Mouse (Mus musculus): ENCODE measurements at regions not wholly inside any gene's neighbourhood (a gene's known extent, or its start where the extent isn't known, plus 50 kb on each side); places are given as distances from the start of the nearest gene placed in this dataset.

DNA sequence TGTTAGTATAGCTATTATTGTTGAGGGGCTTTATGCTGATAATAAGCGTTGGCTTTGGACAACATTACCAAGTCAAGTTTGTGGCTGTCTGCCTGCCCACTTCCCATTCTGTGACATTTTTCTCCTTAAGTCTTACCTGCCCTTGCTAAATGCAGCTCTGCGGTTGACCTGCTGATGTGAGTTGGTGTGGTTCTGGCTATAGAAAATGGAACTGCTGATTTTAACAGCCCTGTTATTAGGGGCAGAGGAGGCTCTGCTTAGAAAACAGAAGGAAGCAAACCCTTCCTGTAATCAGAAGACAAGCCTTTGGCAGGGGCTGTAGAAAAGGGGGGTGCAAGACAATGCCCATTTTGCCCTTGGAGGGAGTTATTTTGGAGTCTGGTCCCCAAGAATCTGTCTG, 594.6 kb upstream of the Fam160b2 start:
- H3K4me2 ChIP-seq (replicated peaks; ENCODE audit: low read depth, low read length), result no peak overlapping the region
- H3K4me3 ChIP-seq (ENCODE audit: low read depth, low read length), result no peak overlapping the region
- 85% methylated on average over 2 of the region's 2 CpGs for WGBS
- TF ChIP-seq EP300 (IDR thresholded peaks at IDR 0.05) (no peak), CTCF (IDR thresholded peaks at IDR 0.05) (no peak)
- no peak for ATAC-seq
- no peak overlapping the region for H3K27ac ChIP-seq (ENCODE audit: low read length)
- DNase-seq (ENCODE audit: low spot score), result no peak
- no peaks in the 10 kb centered on the region for H3K27me3 ChIP-seq (replicated peaks; ENCODE audit: insufficient read depth, low read length)
- no peak overlapping the region for H3K9ac ChIP-seq (replicated peaks; ENCODE audit: low read depth)
- H3K4me1 ChIP-seq (ENCODE audit: insufficient read depth, low read depth, low read length), result no peaks in the 10 kb centered on the region
- H3K36me3 ChIP-seq (ENCODE audit: insufficient read depth, low read length), result no peaks in the 10 kb centered on the region
- H3K9me3 ChIP-seq (ENCODE audit: low read length), result no peaks in the 10 kb centered on the region

- Histone ChIP-seq H3K4me1 (ENCODE audit: insufficient read depth, low read depth, low read length) (no peaks in the 10 kb centered on the region), H3K9ac (replicated peaks; ENCODE audit: low read depth) (no peak overlapping the region), H3K27me3 (replicated peaks; ENCODE audit: insufficient read depth, low read length) (no peaks in the 10 kb centered on the region), H3K4me2 (replicated peaks; ENCODE audit: low read depth, low read length) (no peak overlapping the region), H3K27ac (ENCODE audit: low read length) (no peak overlapping the region), H3K9me3 (ENCODE audit: low read length) (no peaks in the 10 kb centered on the region), H3K36me3 (ENCODE audit: insufficient read depth, low read length) (no peaks in the 10 kb centered on the region), H3K4me3 (ENCODE audit: low read depth, low read length) (no peak overlapping the region)
- DNase-seq (ENCODE audit: low spot score) (no peak), ATAC-seq (no peak)
- WGBS, result 78% methylated on average over 5 of the region's 5 CpGs
- TF ChIP-seq EP300 (IDR thresholded peaks at IDR 0.05) (no peak), CTCF (IDR thresholded peaks at IDR 0.05) (no peak)
Measured at GRCm38 (mm10) chr14:71192486-71192885, 592.9 kb upstream of the Fam160b2 start.

DNA sequence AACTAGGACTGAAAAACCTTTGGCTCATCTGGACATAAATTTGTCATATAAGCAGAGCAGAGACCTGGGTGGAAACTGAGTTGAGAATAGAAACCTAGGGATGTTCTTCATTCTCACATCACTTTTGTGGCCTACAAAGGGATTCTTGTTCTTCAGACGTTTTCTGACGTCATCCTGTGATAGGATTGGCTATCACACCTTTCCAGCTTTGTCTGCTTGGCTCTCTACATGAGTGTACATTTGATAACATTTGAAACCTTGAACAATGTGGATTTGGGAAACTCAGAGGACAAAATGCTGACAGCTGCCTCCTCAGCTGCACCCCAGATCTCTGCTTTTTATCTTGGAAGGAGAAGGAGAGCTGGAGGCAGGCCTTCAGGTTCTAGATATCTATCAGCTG, 589.7 kb upstream of the Fam160b2 start:
- no peaks in the 10 kb centered on the region for H3K9me3 ChIP-seq (ENCODE audit: low read length)
- no peaks in the 10 kb centered on the region for H3K4me1 ChIP-seq (ENCODE audit: insufficient read depth, low read depth, low read length)
- WGBS, result 49% methylated on average over 2 of the region's 2 CpGs
- no peaks in the 10 kb centered on the region for H3K27me3 ChIP-seq (replicated peaks; ENCODE audit: insufficient read depth, low read length)
- no peak overlapping the region for H3K4me3 ChIP-seq (ENCODE audit: low read depth, low read length)
- ATAC-seq (no peak), DNase-seq (ENCODE audit: low spot score) (no peak)
- H3K4me2 ChIP-seq (replicated peaks; ENCODE audit: low read depth, low read length), result no peak overlapping the region
- H3K36me3 ChIP-seq (ENCODE audit: insufficient read depth, low read length), result no peaks in the 10 kb centered on the region
- H3K9ac ChIP-seq (replicated peaks; ENCODE audit: low read depth), result no peak overlapping the region
- no peak for TF ChIP-seq CTCF (IDR thresholded peaks at IDR 0.05)
- no peak for TF ChIP-seq EP300 (IDR thresholded peaks at IDR 0.05)
- no peak overlapping the region for H3K27ac ChIP-seq (ENCODE audit: low read length)

- peaks cover 4% of the 10 kb centered on the region; the same call in 1 of the 2 replicates for H3K4me1 ChIP-seq (ENCODE audit: insufficient read depth, low read depth, low read length)
- no peaks in the 10 kb centered on the region for H3K9me3 ChIP-seq (ENCODE audit: low read length)
- H3K36me3 ChIP-seq (ENCODE audit: insufficient read depth, low read length), result no peaks in the 10 kb centered on the region
- no peak overlapping the region for H3K9ac ChIP-seq (replicated peaks; ENCODE audit: low read depth)
- no peak for TF ChIP-seq EP300 (IDR thresholded peaks at IDR 0.05)
- no peak for TF ChIP-seq CTCF (IDR thresholded peaks at IDR 0.05)
- H3K4me3 ChIP-seq (ENCODE audit: low read depth, low read length), result no peak overlapping the region
- H3K27me3 ChIP-seq (replicated peaks; ENCODE audit: insufficient read depth, low read length), result no peaks in the 10 kb centered on the region
- H3K4me2 ChIP-seq (replicated peaks; ENCODE audit: low read depth, low read length), result no peak overlapping the region
- ATAC-seq (no peak), DNase-seq (ENCODE audit: low spot score) (no peak)
- no peak overlapping the region for H3K27ac ChIP-seq (ENCODE audit: low read length)
- 61% methylated on average over 6 of the region's 6 CpGs for WGBS
Measured at GRCm38 (mm10) chr14:71177341-71177740, 577.7 kb upstream of the Fam160b2 start.

DNA sequence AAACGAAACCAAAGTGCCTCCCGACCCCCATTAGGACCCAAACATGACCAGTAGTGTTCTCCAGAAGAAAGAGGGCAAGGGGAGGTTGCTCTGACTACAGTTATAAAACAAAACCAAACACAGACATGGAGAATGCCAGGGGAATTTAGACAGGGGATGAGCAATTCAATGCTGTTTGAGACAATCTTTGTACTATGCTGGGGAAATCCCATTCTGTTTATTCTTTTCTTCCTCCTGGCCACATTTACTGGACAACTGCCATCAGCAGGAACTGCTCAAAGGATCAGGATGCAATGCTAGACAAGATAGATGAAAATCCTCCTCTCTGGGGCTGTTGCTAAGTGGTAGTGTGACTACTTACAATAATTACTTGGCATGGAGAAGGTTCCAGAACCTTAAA, 574.5 kb upstream of the Fam160b2 start:
- DNase-seq (ENCODE audit: low spot score) (peak; percentile 72), ATAC-seq (peak; percentile 84)
- no peaks in the 10 kb centered on the region for H3K36me3 ChIP-seq (ENCODE audit: insufficient read depth, low read length)
- TF ChIP-seq EP300 (IDR thresholded peaks at IDR 0.05), result peak; percentile 82
- TF ChIP-seq CTCF (IDR thresholded peaks at IDR 0.05), result no peak
- H3K4me2 ChIP-seq (replicated peaks; ENCODE audit: low read depth, low read length), result no peak overlapping the region
- WGBS, result 55% methylated on average over 2 of the region's 2 CpGs
- H3K27ac ChIP-seq (ENCODE audit: low read length), result no peak overlapping the region
- no peak overlapping the region for H3K9ac ChIP-seq (replicated peaks; ENCODE audit: low read depth)
- no peaks in the 10 kb centered on the region for H3K9me3 ChIP-seq (ENCODE audit: low read length)
- peaks cover 4% of the 10 kb centered on the region; the same call in 1 of the 2 replicates for H3K4me1 ChIP-seq (ENCODE audit: insufficient read depth, low read depth, low read length)
- no peaks in the 10 kb centered on the region for H3K27me3 ChIP-seq (replicated peaks; ENCODE audit: insufficient read depth, low read length)
- no peak overlapping the region for H3K4me3 ChIP-seq (ENCODE audit: low read depth, low read length)

- Histone ChIP-seq H3K9me3 (ENCODE audit: low read length) (no peaks in the 10 kb centered on the region), H3K27ac (ENCODE audit: low read length) (no peak overlapping the region), H3K4me3 (ENCODE audit: low read depth, low read length) (no peak overlapping the region), H3K4me2 (replicated peaks; ENCODE audit: low read depth, low read length) (no peak overlapping the region), H3K9ac (replicated peaks; ENCODE audit: low read depth) (no peak overlapping the region), H3K27me3 (replicated peaks; ENCODE audit: insufficient read depth, low read length) (no peaks in the 10 kb centered on the region), H3K36me3 (ENCODE audit: insufficient read depth, low read length) (no peaks in the 10 kb centered on the region), H3K4me1 (ENCODE audit: insufficient read depth, low read depth, low read length) (no peaks in the 10 kb centered on the region)
- TF ChIP-seq EP300 (IDR thresholded peaks at IDR 0.05) (no peak), CTCF (IDR thresholded peaks at IDR 0.05) (no peak)
- DNase-seq (ENCODE audit: low spot score), result no peak
- WGBS, result 48% methylated on average over 2 of the region's 2 CpGs
- no peak for ATAC-seq
Measured at GRCm38 (mm10) chr14:71159556-71159955, 559.9 kb upstream of the Fam160b2 start.

- H3K27me3 ChIP-seq (replicated peaks; ENCODE audit: insufficient read depth, low read length), result no peaks in the 10 kb centered on the region
- DNase-seq (ENCODE audit: low spot score) (no peak), ATAC-seq (no peak)
- 92% methylated on average over 1 of the region's 1 CpGs for WGBS
- H3K27ac ChIP-seq (ENCODE audit: low read length), result no peak overlapping the region
- no peaks in the 10 kb centered on the region for H3K36me3 ChIP-seq (ENCODE audit: insufficient read depth, low read length)
- no peak overlapping the region for H3K9ac ChIP-seq (replicated peaks; ENCODE audit: low read depth)
- TF ChIP-seq CTCF (IDR thresholded peaks at IDR 0.05), result no peak
- no peak for TF ChIP-seq EP300 (IDR thresholded peaks at IDR 0.05)
- no peaks in the 10 kb centered on the region for H3K9me3 ChIP-seq (ENCODE audit: low read length)
- H3K4me3 ChIP-seq (ENCODE audit: low read depth, low read length), result no peak overlapping the region
- no peaks in the 10 kb centered on the region for H3K4me1 ChIP-seq (ENCODE audit: insufficient read depth, low read depth, low read length)
- no peak overlapping the region for H3K4me2 ChIP-seq (replicated peaks; ENCODE audit: low read depth, low read length)
Measured at GRCm38 (mm10) chr14:71142465-71142864, 542.8 kb upstream of the Fam160b2 start.

Data from lung, postnatal 0 days (tissue).